Comparison of ENCODE assay signal across 7 mouse cellular contexts in the genomic region with DNA sequence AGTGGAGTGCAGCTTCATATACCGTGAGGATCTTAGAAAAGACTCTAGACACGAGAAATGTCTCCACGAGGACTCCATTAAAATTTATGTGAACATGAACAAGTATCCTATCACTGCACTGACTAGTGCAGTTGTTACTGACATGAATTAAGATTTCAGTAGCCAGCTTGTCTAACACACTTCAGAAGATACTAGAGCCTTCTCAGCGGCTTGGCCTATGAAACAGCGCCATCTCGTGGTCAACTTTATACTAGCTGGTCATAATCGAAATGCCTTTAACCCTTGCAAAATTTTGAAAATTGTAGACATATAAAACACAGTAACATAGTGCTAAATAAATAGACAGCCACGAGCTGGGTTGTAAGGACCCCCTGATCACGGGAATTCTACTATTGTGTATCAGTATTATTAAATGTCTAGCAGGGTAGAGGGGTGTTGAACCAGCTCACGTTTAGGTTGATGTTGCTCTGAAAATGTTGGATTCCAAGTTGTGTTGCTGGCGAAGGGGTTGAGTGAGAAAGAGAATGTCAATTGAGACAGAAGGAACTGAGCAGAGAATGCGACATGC.
DNase-seq lines count a peak whose midpoint lies in the region; ATAC-seq lines count a peak whose summit lies in the region.

No protein-coding gene starts in this region.

- peak; percentile 43 for ATAC-seq in activated CD4-positive, CD25-positive, alpha-beta regulatory T cell, adult 4 months
- ATAC-seq in megakaryocyte-erythroid progenitor cell, adult 5-6 weeks (replicated peaks; ENCODE audit: low FRiP score, low TSS enrichment, poor library complexity, severe bottlenecking): peak; percentile 79

- DNase-seq in cerebellum, adult 8-10 months: peak; percentile 54
- DNase-seq in frontal cortex, postnatal 14 days (ENCODE audit: low spot score in 2 of 2): peak; percentile 34 to 71
- DNase-seq in induced T-regulatory cell, adult 2 months (ENCODE audit: low read depth): peak; percentile 53
- DNase-seq in layer of hippocampus, postnatal 36 days: peak; percentile 39 to 66
- DNase-seq in right cerebral cortex, postnatal 25 days: peak; percentile 39

Comparison
In these comparisons a context has a peak if more than half of its experiments do, and no peak if none do; other contexts are left out.
1. Peak in every context shown above with its lines: DNase-seq and ATAC-seq.